Mouse (Mus musculus): ENCODE data around the gene Dqx1. TPM values are rescaled to one million over a fixed set of nuclear protein-coding genes. Genes with fewer than 3 reads are reported as not detected.

Gene Dqx1
- total and polyA plus RNA-seq, 2 experiments from 2014 or later, result 0.05 to 0.13 TPM

DNA sequence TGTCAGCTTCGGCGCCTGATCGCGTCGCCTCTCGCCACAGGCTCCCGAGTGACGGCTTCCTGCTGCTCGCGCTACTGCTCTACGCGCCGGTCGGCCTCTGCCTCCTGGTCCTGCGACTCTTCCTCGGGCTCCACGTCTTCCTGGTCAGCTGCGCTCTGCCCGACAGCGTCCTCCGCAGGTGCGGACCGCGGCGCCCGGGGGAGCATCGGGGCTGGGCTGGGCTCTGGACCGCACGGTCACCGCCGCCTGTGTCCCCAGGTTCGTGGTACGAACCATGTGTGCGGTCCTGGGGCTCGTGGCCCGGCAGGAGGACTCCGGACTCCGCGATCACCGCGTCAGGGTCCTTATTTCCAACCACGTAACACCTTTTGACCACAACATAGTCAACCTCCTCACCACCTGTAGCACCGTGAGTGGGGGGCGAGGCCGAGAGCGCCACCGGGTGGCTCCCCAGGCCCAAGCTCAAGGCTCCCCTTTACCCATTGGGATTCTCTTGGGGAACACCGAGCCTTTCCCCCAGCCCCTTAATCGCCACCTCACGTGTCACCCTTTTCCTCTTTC, 2.7 kb upstream of the Dqx1 start, which contains the start of gene Htra2:
Gene Htra2 (minus strand): TSS at position 403 of the 561 bp plus-strand sequence.
- Histone ChIP-seq H3K4me1 (ENCODE audit: insufficient read depth) (peaks cover 17% of the 10 kb centered on the region), H3K4me2 (ENCODE audit: low read depth) (peak within 1 kb of the TSS; percentile 86), H3K36me3 (ENCODE audit: insufficient read depth) (peaks cover 14% of the 10 kb centered on the region), H3K4me3 (ENCODE audit: low read depth, low read length) (peak within 1 kb of the TSS; percentile 94), H3K9ac (peak within 1 kb of the TSS; percentile 93), H3K27me3 (ENCODE audit: insufficient read depth, low read length) (no peaks in the 10 kb centered on the region), H3K27ac (ENCODE audit: low read depth, low read length) (peak within 1 kb of the TSS; percentile 91), H3K9me3 (ENCODE audit: low read length) (no peaks in the 10 kb centered on the region)
- ATAC-seq (peak; percentile 26), DNase-seq (peak; percentile 39)
- under 1% methylated on average over 45 of the region's 50 CpGs for WGBS
- peak; percentile 64 for TF ChIP-seq CTCF (IDR thresholded peaks at IDR 0.05; ENCODE audit: low read depth)

DNA sequence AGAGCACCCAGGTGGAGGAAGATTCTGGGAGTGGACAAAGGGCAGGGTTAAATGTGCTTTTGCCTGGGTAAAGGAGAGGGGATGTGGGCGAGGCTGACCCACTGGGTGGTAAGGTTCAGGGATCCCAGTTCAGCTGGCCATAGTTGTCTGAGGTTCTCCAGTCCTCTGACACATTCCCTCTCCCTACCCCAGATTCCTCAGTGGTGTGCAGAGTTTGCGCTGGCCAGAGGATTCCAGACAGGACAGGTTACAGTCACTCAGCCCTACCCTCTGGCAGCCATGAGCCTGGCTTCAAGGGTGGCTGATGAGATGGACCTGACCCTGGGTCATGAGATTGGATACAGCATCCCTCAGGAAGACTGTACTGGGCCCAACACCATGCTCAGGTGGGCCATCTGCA, 1.1 kb downstream of the Dqx1 start:
- Histone ChIP-seq H3K27me3 (ENCODE audit: insufficient read depth, low read length) (peaks cover 16% of the 10 kb centered on the region), H3K4me1 (ENCODE audit: insufficient read depth) (peaks cover 8% of the 10 kb centered on the region; the same call in 1 of the 2 replicates), H3K27ac (ENCODE audit: low read depth, low read length) (no peak overlapping the region), H3K4me2 (ENCODE audit: low read depth) (no peak overlapping the region), H3K36me3 (ENCODE audit: insufficient read depth) (peaks cover 14% of the 10 kb centered on the region), H3K4me3 (ENCODE audit: low read depth, low read length) (no peak overlapping the region), H3K9ac (no peak overlapping the region), H3K9me3 (ENCODE audit: low read length) (no peaks in the 10 kb centered on the region)
- 85% methylated on average over 2 of the region's 2 CpGs for WGBS
- DNase-seq (no peak), ATAC-seq (no peak)
- no peak for TF ChIP-seq CTCF (IDR thresholded peaks at IDR 0.05; ENCODE audit: low read depth)

DNA sequence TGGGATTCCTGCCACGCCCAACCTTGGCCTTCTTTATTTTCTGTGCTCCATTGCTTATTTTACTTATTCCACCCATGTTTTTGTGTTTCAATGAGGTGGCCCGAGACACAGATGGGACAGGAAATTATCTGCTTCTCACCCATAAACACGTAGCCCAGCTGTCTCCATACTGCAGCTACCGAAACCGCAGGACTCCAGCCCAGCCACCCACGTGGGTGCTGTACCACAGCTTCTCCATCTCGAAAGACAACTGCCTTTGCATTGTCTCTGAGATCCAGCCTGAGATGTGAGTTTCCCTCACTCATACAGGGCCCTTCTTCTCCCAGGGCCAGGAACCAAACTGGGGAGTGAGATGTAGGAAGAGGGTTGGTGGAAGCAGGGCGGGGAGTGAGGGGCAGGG, 8.4 kb downstream of the Dqx1 start:
- no peaks in the 10 kb centered on the region for H3K4me1 ChIP-seq (ENCODE audit: insufficient read depth)
- no peaks in the 10 kb centered on the region for H3K36me3 ChIP-seq (ENCODE audit: insufficient read depth)
- no peak for TF ChIP-seq CTCF (IDR thresholded peaks at IDR 0.05; ENCODE audit: low read depth)
- no peak overlapping the region for H3K4me3 ChIP-seq (ENCODE audit: low read depth, low read length)
- H3K27me3 ChIP-seq (ENCODE audit: insufficient read depth, low read length), result peaks cover 52% of the 10 kb centered on the region
- H3K4me2 ChIP-seq (ENCODE audit: low read depth), result no peak overlapping the region
- ATAC-seq (no peak), DNase-seq (no peak)
- no peaks in the 10 kb centered on the region for H3K9me3 ChIP-seq (ENCODE audit: low read length)
- 43% methylated on average over 8 of the region's 8 CpGs for WGBS
- H3K27ac ChIP-seq (ENCODE audit: low read depth, low read length), result no peak overlapping the region
- no peak overlapping the region for H3K9ac ChIP-seq

DNA sequence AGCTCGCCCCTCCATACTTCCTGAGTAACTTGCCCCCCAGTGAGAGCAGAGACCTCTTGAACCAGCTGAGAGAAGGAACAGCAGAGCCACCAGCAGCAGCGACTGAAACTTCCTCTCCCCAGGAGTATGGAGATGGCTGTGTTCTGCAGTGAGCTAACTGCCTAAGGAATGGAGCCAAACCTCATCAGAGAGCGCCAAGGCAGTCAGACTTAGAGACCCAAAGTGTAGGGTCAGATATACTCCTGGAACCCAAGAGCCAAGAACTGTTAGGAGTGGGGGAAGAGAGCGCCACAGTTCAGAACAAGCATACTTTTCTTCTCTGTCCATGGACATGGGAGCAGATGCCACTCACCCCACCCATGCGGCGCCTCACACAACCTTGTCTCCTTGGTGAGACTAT, 8.8 kb downstream of the Dqx1 start:
- H3K9me3 ChIP-seq (ENCODE audit: low read length), result no peaks in the 10 kb centered on the region
- H3K36me3 ChIP-seq (ENCODE audit: insufficient read depth), result no peaks in the 10 kb centered on the region
- H3K4me3 ChIP-seq (ENCODE audit: low read depth, low read length), result no peak overlapping the region
- no peak overlapping the region for H3K27ac ChIP-seq (ENCODE audit: low read depth, low read length)
- no peaks in the 10 kb centered on the region for H3K4me1 ChIP-seq (ENCODE audit: insufficient read depth)
- no peak for TF ChIP-seq CTCF (IDR thresholded peaks at IDR 0.05; ENCODE audit: low read depth)
- H3K4me2 ChIP-seq (ENCODE audit: low read depth), result no peak overlapping the region
- no peak for DNase-seq
- WGBS, result 26% methylated on average over 6 of the region's 6 CpGs
- peaks cover 56% of the 10 kb centered on the region for H3K27me3 ChIP-seq (ENCODE audit: insufficient read depth, low read length)
- no peak for ATAC-seq
- H3K9ac ChIP-seq, result no peak overlapping the region

DNA sequence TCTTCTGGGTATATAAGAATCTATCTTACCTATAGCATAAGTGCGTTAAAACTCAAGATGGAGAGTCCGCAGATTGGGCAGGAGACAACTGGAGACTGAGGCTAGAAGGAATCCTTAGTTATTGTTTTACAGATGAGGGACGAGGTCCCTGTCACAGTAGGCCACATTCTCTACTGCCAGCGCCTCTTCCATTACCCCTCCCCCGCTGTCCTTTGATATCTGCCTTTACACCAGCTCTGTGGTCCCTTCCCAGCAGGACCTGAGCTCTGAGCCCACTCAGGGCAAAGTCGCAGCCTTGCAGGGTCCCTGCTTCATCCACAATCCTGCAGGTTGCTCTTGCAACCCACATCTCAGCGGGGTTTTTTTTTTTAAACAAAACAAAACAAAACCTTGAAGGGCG, 10.6 kb downstream of the Dqx1 start:
- no peak for TF ChIP-seq CTCF (IDR thresholded peaks at IDR 0.05; ENCODE audit: low read depth)
- Histone ChIP-seq H3K9ac (no peak overlapping the region), H3K4me2 (ENCODE audit: low read depth) (no peak overlapping the region), H3K27me3 (ENCODE audit: insufficient read depth, low read length) (peaks cover 59% of the 10 kb centered on the region), H3K9me3 (ENCODE audit: low read length) (no peaks in the 10 kb centered on the region), H3K4me3 (ENCODE audit: low read depth, low read length) (no peak overlapping the region), H3K27ac (ENCODE audit: low read depth, low read length) (no peak overlapping the region), H3K4me1 (ENCODE audit: insufficient read depth) (no peaks in the 10 kb centered on the region), H3K36me3 (ENCODE audit: insufficient read depth) (no peaks in the 10 kb centered on the region)
- WGBS, result 3% methylated on average over 8 of the region's 8 CpGs
- no peak for ATAC-seq
- no peak for DNase-seq

DNA sequence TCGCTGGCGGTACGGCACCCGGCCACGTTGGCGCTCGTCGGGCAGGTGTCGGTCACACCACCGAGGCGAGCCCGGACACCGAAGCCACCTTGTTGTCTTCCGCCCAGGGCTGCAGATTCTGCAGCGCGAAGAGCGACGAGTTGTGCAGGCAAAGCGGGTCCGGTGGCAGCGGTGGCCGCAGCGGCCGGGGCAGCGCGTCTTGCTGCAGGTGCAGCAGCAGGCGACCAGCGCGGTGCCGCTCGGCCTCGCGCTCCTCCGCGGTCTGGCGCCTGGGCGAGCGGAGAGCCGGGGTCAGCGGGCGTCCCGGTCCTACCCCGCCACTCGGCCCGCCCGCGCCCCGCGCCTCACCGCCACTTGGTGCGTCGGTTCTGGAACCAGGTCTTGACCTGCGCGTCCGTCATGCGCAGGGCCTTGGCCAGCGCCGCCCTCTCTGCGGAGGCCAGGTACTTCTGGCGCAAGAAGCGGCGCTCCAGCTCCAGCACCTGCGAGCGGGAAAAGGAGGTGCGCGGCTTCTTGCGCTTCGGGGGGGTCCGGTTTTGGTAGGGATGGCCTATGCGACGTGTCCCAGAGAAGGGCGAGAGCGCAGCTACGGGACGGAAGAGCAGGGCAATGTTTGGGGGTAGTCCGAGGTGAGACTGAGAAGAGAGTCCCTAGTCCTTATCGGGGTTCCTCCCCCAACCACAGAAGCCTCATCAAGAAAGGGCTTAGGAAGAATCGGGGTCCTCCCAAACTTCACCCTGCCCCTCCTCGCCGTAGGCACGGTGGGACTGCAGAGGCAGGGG, 11.3 kb downstream of the Dqx1 start:
- 2% methylated on average over 81 of the region's 81 CpGs for WGBS
- Histone ChIP-seq H3K27ac (ENCODE audit: low read depth, low read length) (no peak overlapping the region), H3K36me3 (ENCODE audit: insufficient read depth) (no peaks in the 10 kb centered on the region), H3K9ac (no peak overlapping the region), H3K4me2 (ENCODE audit: low read depth) (no peak overlapping the region), H3K9me3 (ENCODE audit: low read length) (no peaks in the 10 kb centered on the region), H3K4me3 (ENCODE audit: low read depth, low read length) (0 out of 2 replicates have a peak overlapping the region, but pooled peaks have one; percentile 9), H3K4me1 (ENCODE audit: insufficient read depth) (no peaks in the 10 kb centered on the region), H3K27me3 (ENCODE audit: insufficient read depth, low read length) (peaks cover 60% of the 10 kb centered on the region)
- no peak for TF ChIP-seq CTCF (IDR thresholded peaks at IDR 0.05; ENCODE audit: low read depth)
- DNase-seq (no peak), ATAC-seq (no peak)
